Mouse (Mus musculus) MEL (cell line): ENCODE results near the gene Rcsd1. TPM values are rescaled to one million over a fixed set of nuclear protein-coding genes. Genes with fewer than 3 reads are reported as not detected.

Experiments used
- DNase-seq: peaks from one replicate; pipeline ENCODE4 v3.0.0; 2011; ENCODE audit warnings: low read depth, low spot score
- H3K27ac ChIP-seq: 2 replicates; pipeline ENCODE4 v1.5.1; 2012; ENCODE audit warnings: low read depth, mild to moderate bottlenecking, control low read depth, low read length, moderate library complexity; ENCODE audit not compliant: control insufficient read depth
- H3K27me3 ChIP-seq, 2 experiments: fragments of 150-350 bp in 1 of 2; sonication (generic) in 1 of 2; 2 replicates each; pipeline ENCODE4 v1.6.1; 2012; ENCODE audit warnings: low read length in 2 of 2, mild to moderate bottlenecking in 2 of 2, improper control_type of control experiment in 1 of 2, moderate library complexity in 1 of 2; ENCODE audit not compliant: insufficient read depth in 2 of 2, control insufficient read depth in 1 of 2
- H3K36me3 ChIP-seq, 2 experiments: 2 replicates each; pipeline ENCODE4 v1.6.1; 2012 to 2014; ENCODE audit warnings: low read length in 2 of 2, improper control_type of control experiment in 1 of 2, inconsistent platforms in 1 of 2, mild to moderate bottlenecking in 1 of 2; ENCODE audit not compliant: insufficient read depth in 2 of 2, control insufficient read depth in 1 of 2
- H3K4me1 ChIP-seq, 2 experiments: fragments of 150-350 bp in 1 of 2; sonication (generic) in 1 of 2; 2 replicates each; pipeline ENCODE4 v1.6.1; 2012; ENCODE audit warnings: low read length in 2 of 2, improper control_type of control experiment in 1 of 2, mild to moderate bottlenecking in 1 of 2; ENCODE audit not compliant: insufficient read depth in 2 of 2, control insufficient read depth in 1 of 2
- H3K4me3 ChIP-seq, 2 experiments: fragments of 150-350 bp in 1 of 2; sonication (generic) in 1 of 2; 2 replicates each; pipeline ENCODE4 v1.5.1; 2012; ENCODE audit warnings: low read depth in 2 of 2, low read length in 2 of 2, mild to moderate bottlenecking in 2 of 2, moderate library complexity in 2 of 2, control low read depth in 1 of 2, improper control_type of control experiment in 1 of 2; ENCODE audit not compliant: control insufficient read depth in 1 of 2, insufficient read depth in 1 of 2
- H3K79me2 ChIP-seq: 2 replicates; pipeline ENCODE4 v1.6.1; 2012; ENCODE audit warnings: mild to moderate bottlenecking, low read length, moderate library complexity; ENCODE audit not compliant: control insufficient read depth, poor library complexity, insufficient read depth
- H3K9ac ChIP-seq: 2 replicates; pipeline ENCODE4 v1.6.1; 2012; ENCODE audit warnings: low read depth, mild to moderate bottlenecking, control low read depth, low read length, moderate library complexity; ENCODE audit not compliant: control insufficient read depth, poor library complexity, severe bottlenecking
- H3K9me3 ChIP-seq: fragments of 150-350 bp; sonication (generic); replicated peaks from 2 replicates; pipeline ENCODE4 v1.6.1; 2012; ENCODE audit warnings: mild to moderate bottlenecking, low read length, improper control_type of control experiment, moderate library complexity; ENCODE audit not compliant: insufficient read depth
- BHLHE40 ChIP-seq: IDR thresholded peaks from 2 replicates; pipeline ENCODE4 v1.6.1; 2012; ENCODE audit warnings: low read depth, mild to moderate bottlenecking, inconsistent platforms, low read length, improper control_type of control experiment, borderline replicate concordance
- CHD1 ChIP-seq: IDR thresholded peaks from 2 replicates; pipeline ENCODE4 v1.6.1; 2012; ENCODE audit warnings: low read depth, mild to moderate bottlenecking, inconsistent platforms, low read length, improper control_type of control experiment
- ETS1 ChIP-seq: IDR thresholded peaks from 2 replicates; pipeline ENCODE4 v1.6.1; 2012; ENCODE audit warnings: low read depth, mild to moderate bottlenecking, inconsistent platforms, low read length, improper control_type of control experiment, moderate library complexity
- MAZ ChIP-seq: IDR thresholded peaks from 2 replicates; pipeline ENCODE4 v1.6.1; 2012; ENCODE audit warnings: low read depth, mild to moderate bottlenecking, inconsistent platforms, low read length, improper control_type of control experiment
- MEF2A ChIP-seq: IDR thresholded peaks from 2 replicates; pipeline ENCODE4 v1.6.1; 2014; ENCODE audit warnings: low read depth, mild to moderate bottlenecking, inconsistent platforms, low read length, improper control_type of control experiment; ENCODE audit not compliant: poor library complexity, insufficient replicate concordance, severe bottlenecking; ENCODE audit errors: extremely low read depth
- MYC ChIP-seq: IDR thresholded peaks from 2 replicates; pipeline ENCODE4 v1.6.1; 2011; ENCODE audit warnings: low read depth, mild to moderate bottlenecking, low read length, improper control_type of control experiment, moderate library complexity
- NELFE ChIP-seq: IDR thresholded peaks from 2 replicates; pipeline ENCODE4 v1.6.1; 2011; ENCODE audit warnings: low read depth, low read length, improper control_type of control experiment
- POLR2A ChIP-seq, 2 experiments: IDR thresholded peaks; 2 replicates each; pipeline ENCODE4 v1.6.1; 2011 to 2012; ENCODE audit warnings: low read length in 2 of 2, mild to moderate bottlenecking in 2 of 2, control low read depth in 1 of 2, improper control_type of control experiment in 1 of 2, low read depth in 1 of 2, moderate library complexity in 1 of 2; ENCODE audit not compliant: control insufficient read depth in 1 of 2, insufficient read depth in 1 of 2, poor library complexity in 1 of 2
- POLR2AphosphoS2 ChIP-seq: IDR thresholded peaks from 2 replicates; pipeline ENCODE4 v1.6.1; 2011; ENCODE audit warnings: low read length, improper control_type of control experiment
- POLR2AphosphoS5 ChIP-seq: IDR thresholded peaks from 2 replicates; pipeline ENCODE4 v1.6.1; 2012; ENCODE audit warnings: low read depth, borderline replicate concordance, mild to moderate bottlenecking, inconsistent platforms, low read length, moderate library complexity, mixed read lengths
- RAD21 ChIP-seq: IDR thresholded peaks from 2 replicates; pipeline ENCODE4 v1.6.1; 2011; ENCODE audit warnings: mild to moderate bottlenecking, low read depth, low read length, improper control_type of control experiment
- RCOR1 ChIP-seq: IDR thresholded peaks from 2 replicates; pipeline ENCODE4 v1.6.1; 2012; ENCODE audit warnings: low read depth, mild to moderate bottlenecking, inconsistent platforms, low read length, improper control_type of control experiment
- SIN3A ChIP-seq: IDR thresholded peaks from 2 replicates; pipeline ENCODE4 v1.6.1; 2012; ENCODE audit warnings: low read length, improper control_type of control experiment, inconsistent platforms
- SMC3 ChIP-seq: IDR thresholded peaks from 2 replicates; pipeline ENCODE4 v1.6.1; 2011; ENCODE audit warnings: low read depth, low read length, improper control_type of control experiment
- TCF12 ChIP-seq: IDR thresholded peaks from 2 replicates; pipeline ENCODE4 v1.6.1; 2014; ENCODE audit warnings: low read depth, mild to moderate bottlenecking, inconsistent platforms, low read length, improper control_type of control experiment, moderate library complexity
- USF1 ChIP-seq: IDR thresholded peaks from 2 replicates; pipeline ENCODE4 v1.6.1; 2014; ENCODE audit warnings: low read depth, mild to moderate bottlenecking, inconsistent platforms, low read length, improper control_type of control experiment, moderate library complexity
- polyA plus RNA-seq, 2 experiments: library from polyadenylated mRNA; stranded (reverse) in 1 of 2; unstranded in 1 of 2; fragments of >175 nt in 1 of 2; fragments of >200 nt in 1 of 2; gene quantifications; 2 replicates each; pipeline versions ENCODE4 v1.2.1 to v1.2.4; 2012; ENCODE audit warnings: low replicate concordance in 2 of 2, low read depth in 1 of 2; ENCODE audit not compliant: insufficient read length in 2 of 2, insufficient read depth in 1 of 2, missing spikeins in 1 of 2
- total RNA-seq: library from RNA; depleted of rRNA; stranded (reverse); fragments of 300-350 nt; gene quantifications from 2 replicates; pipeline ENCODE4 v1.2.3, GENCODE M21; 2012

Gene Rcsd1
- total and polyA plus RNA-seq, 3 experiments: 19.0 to 38.0 TPM; not detected in 1

GRCm38 (mm10) chr1:165633345-165633744 is 76.2 kb downstream of the Rcsd1 start:
- no peaks in the 10 kb centered on the region for H3K79me2 ChIP-seq
- TF ChIP-seq MYC: no peak
- TF ChIP-seq MAZ: 0 out of 2 replicates have a peak, but pooled peaks have one; percentile 39
- TF ChIP-seq SMC3: no peak
- TF ChIP-seq NELFE: no peak
- TF ChIP-seq, all 39 proteins: peak for 1
- no peaks in the 10 kb centered on the region for H3K9me3 ChIP-seq
- peaks cover under 1 to 6% of the 10 kb centered on the region in 2 experiments for H3K4me1 ChIP-seq
- peak; percentile 35 for DNase-seq
- peak overlapping the region; percentile 49 to 66 for H3K4me3 ChIP-seq
- H3K27me3 ChIP-seq: no peaks in the 10 kb centered on the region
- H3K9ac ChIP-seq: peak overlapping the region; percentile 37
- no peak overlapping the region for H3K27ac ChIP-seq
- H3K36me3 ChIP-seq: peaks cover 0 to 4% of the 10 kb centered on the region in 2 experiments; a peak in 1 of 4 replicates

- H3K27ac ChIP-seq: no peak overlapping the region
- H3K9ac ChIP-seq: no peak overlapping the region
- no peaks in the 10 kb centered on the region for H3K27me3 ChIP-seq
- peaks cover 8 to 13% of the 10 kb centered on the region in 2 experiments for H3K4me1 ChIP-seq
- TF ChIP-seq TCF12: no peak
- TF ChIP-seq SIN3A: no peak
- TF ChIP-seq MYC: no peak
- TF ChIP-seq POLR2AphosphoS2: no peak
- H3K36me3 ChIP-seq: peaks cover 0 to 12% of the 10 kb centered on the region in 2 experiments; a peak in 2 of 4 replicates
- DNase-seq: no peak
- no peaks in the 10 kb centered on the region for H3K79me2 ChIP-seq
- H3K9me3 ChIP-seq: no peaks in the 10 kb centered on the region
- H3K4me3 ChIP-seq: no peak overlapping the region
Observed at GRCm38 (mm10) chr1:165631136-165631535, 78.4 kb downstream of the Rcsd1 start.

- H3K27me3 ChIP-seq: no peaks in the 10 kb centered on the region
- H3K4me1 ChIP-seq: peaks cover 8 to 13% of the 10 kb centered on the region in 2 experiments
- no peak overlapping the region for H3K9ac ChIP-seq
- no peak overlapping the region for H3K4me3 ChIP-seq
- DNase-seq: no peak
- TF ChIP-seq RAD21: no peak
- no peak for TF ChIP-seq MEF2A
- no peak for TF ChIP-seq POLR2AphosphoS5
- TF ChIP-seq RCOR1: no peak
- no peak for TF ChIP-seq POLR2A (IDR thresholded peaks at IDR 0.05; ENCODE audit: control insufficient read depth in 1 of 2, insufficient read depth in 1 of 2, low read depth in 1 of 2, low read length in 2 of 2, poor library complexity in 1 of 2)
- no peak for TF ChIP-seq TCF12
- TF ChIP-seq BHLHE40: no peak
- no peak for TF ChIP-seq ETS1
- TF ChIP-seq USF1: no peak
- TF ChIP-seq CHD1: no peak
- H3K79me2 ChIP-seq: no peaks in the 10 kb centered on the region
- no peak overlapping the region for H3K27ac ChIP-seq
- no peaks in the 10 kb centered on the region for H3K9me3 ChIP-seq
- peaks cover 0 to 12% of the 10 kb centered on the region in 2 experiments; a peak in 2 of 4 replicates for H3K36me3 ChIP-seq
Observed at GRCm38 (mm10) chr1:165629975-165630374, 79.6 kb downstream of the Rcsd1 start.
